Mouse (Mus musculus) midbrain, embryonic 12.5 days (tissue): ENCODE data around the gene Spns3. TPM values are rescaled to one million over a fixed set of nuclear protein-coding genes. Genes with fewer than 3 reads are reported as not detected.

Source experiments
- ATAC-seq: fragments of 200-750 bp; cut with Nextera tagmentation; 2 replicates; pipeline ENCODE4 v1.8.0; 2017; ENCODE audit warnings: low read depth, moderate TSS enrichment, moderate library complexity; ENCODE audit not compliant: low FRiP score
- H3K27ac ChIP-seq: fragments of 300-500 bp; sonication (generic); replicated peaks from 2 replicates; pipeline ENCODE4 v1.5.1; 2016; ENCODE audit warnings: mild to moderate bottlenecking
- H3K27me3 ChIP-seq: fragments of 300-500 bp; sonication (generic); 2 replicates; pipeline ENCODE4 v1.6.1; 2016; ENCODE audit warnings: mild to moderate bottlenecking
- H3K36me3 ChIP-seq: fragments of 300-500 bp; sonication (generic); 2 replicates; pipeline ENCODE4 v1.6.1; 2016
- H3K4me1 ChIP-seq: fragments of 300-500 bp; sonication (generic); 2 replicates; pipeline ENCODE4 v1.6.1; 2016
- H3K4me2 ChIP-seq: fragments of 300-500 bp; sonication (generic); replicated peaks from 2 replicates; pipeline ENCODE4 v1.6.1; 2016; ENCODE audit warnings: mild to moderate bottlenecking, moderate library complexity
- H3K4me3 ChIP-seq: fragments of 300-500 bp; sonication (generic); 2 replicates; pipeline ENCODE4 v1.5.1; 2016; ENCODE audit warnings: mild to moderate bottlenecking
- H3K9ac ChIP-seq: fragments of 300-500 bp; sonication (generic); replicated peaks from 2 replicates; pipeline ENCODE4 v1.6.1; 2016; ENCODE audit warnings: mild to moderate bottlenecking, moderate library complexity
- H3K9me3 ChIP-seq: fragments of 300-500 bp; sonication (generic); 2 replicates; pipeline ENCODE4 v1.6.1; 2016; ENCODE audit warnings: mild to moderate bottlenecking
- WGBS: fragments of 180-500 bp; shearing (Covaris S2); methylation state at CpG from one replicate; pipeline ENCODE4 v1.1.7; 2016; 5-methylcytosine and 5-hydroxymethylcytosine counted together
- polyA plus RNA-seq: library from polyadenylated mRNA; unstranded; fragments of >200 nt; fragmentation: Nextera tagmentation; extraction: Ambion mirVana; gene quantifications from 2 replicates; pipeline ENCODE4 v1.2.1, GENCODE M21; 2016

The Spns3 gene
- polyA plus RNA-seq, 1 experiment from 2014 or later: 0.10 TPM

DNA sequence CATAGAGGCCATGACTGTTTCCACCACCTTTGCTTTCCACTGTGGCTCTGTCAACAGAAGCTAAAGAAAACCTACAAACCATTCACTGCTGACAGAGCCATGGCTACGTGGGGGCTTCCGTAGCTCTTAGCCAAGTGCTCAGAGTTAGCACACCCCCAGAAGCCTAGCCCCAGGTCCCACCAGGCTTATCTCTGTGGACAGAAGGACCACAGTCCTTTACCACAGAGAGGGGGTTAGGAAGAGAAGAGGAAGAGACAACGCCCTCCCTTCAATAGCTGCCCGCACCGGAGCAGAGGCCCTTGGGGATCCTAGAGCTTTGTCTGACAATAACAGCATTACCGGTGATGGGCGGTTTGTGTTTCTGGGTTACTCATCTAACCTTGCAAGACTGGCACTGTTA lies 74.9 kb downstream of the Spns3 start:
- H3K27ac ChIP-seq: no peak overlapping the region
- H3K27me3 ChIP-seq: no peaks in the 10 kb centered on the region
- ATAC-seq: no peak
- H3K9ac ChIP-seq: no peak overlapping the region
- WGBS: 77% methylated on average over 7 of the region's 7 CpGs
- no peak overlapping the region for H3K4me3 ChIP-seq
- 0 out of 2 replicates have a peak, but pooled peaks cover 4% of the 10 kb centered on the region for H3K36me3 ChIP-seq
- H3K4me1 ChIP-seq: peaks cover 8% of the 10 kb centered on the region; the same call in 1 of the 2 replicates
- H3K9me3 ChIP-seq: no peaks in the 10 kb centered on the region
- H3K4me2 ChIP-seq: no peak overlapping the region

DNA sequence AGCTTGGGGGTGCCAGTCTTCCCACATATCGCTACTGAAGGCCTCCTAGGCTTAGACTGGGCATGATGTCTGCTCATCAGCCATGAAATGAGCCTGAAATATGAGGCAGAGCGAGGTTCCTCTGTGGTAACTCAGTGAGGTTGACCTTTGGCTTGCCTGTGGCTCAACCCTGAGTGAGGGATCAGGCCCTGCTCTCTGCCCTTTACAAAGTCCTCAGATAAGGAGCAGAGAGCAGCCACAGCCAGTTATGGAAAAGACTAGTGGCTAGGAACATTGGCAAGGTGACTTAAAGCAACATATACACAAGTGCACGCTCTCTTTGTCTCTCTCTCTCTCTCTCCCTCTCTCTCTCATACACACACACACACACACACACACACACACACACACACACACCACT lies 75.4 kb downstream of the Spns3 start:
- WGBS: 73% methylated on average over 3 of the region's 3 CpGs
- ATAC-seq: no peak
- Histone ChIP-seq H3K36me3 (0 out of 2 replicates have a peak, but pooled peaks cover 4% of the 10 kb centered on the region), H3K4me1 (peaks cover 8% of the 10 kb centered on the region; the same call in 1 of the 2 replicates), H3K4me2 (no peak overlapping the region), H3K27me3 (no peaks in the 10 kb centered on the region), H3K9ac (no peak overlapping the region), H3K27ac (no peak overlapping the region), H3K9me3 (no peaks in the 10 kb centered on the region), H3K4me3 (no peak overlapping the region)

DNA sequence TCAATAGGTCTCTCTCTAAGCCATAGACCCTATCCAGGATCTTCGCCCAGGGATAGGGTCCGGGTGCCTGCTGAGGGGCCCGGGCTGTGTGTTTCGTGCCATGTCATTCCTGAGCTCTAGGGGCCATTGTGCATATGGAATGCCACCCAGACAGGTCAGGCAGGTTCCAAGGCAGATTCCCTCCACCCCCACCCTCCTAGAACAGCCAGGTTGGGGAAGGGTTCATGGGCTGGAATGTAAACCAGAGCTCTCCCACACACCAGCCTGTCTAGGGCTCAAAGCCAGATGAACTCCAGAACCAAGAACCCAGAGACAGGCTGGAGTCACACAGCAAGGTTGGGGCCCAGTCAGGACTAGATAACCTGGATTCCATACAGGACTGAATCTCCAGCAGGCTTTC lies 76.8 kb downstream of the Spns3 start:
- no peak for ATAC-seq
- H3K36me3 ChIP-seq: 0 out of 2 replicates have a peak, but pooled peaks cover 4% of the 10 kb centered on the region
- H3K4me1 ChIP-seq: peaks cover 19% of the 10 kb centered on the region
- H3K9me3 ChIP-seq: no peaks in the 10 kb centered on the region
- H3K27me3 ChIP-seq: no peaks in the 10 kb centered on the region
- H3K4me3 ChIP-seq: no peak overlapping the region
- H3K27ac ChIP-seq: no peak overlapping the region
- no peak overlapping the region for H3K4me2 ChIP-seq
- no peak overlapping the region for H3K9ac ChIP-seq
- WGBS: 92% methylated on average over 4 of the region's 4 CpGs

DNA sequence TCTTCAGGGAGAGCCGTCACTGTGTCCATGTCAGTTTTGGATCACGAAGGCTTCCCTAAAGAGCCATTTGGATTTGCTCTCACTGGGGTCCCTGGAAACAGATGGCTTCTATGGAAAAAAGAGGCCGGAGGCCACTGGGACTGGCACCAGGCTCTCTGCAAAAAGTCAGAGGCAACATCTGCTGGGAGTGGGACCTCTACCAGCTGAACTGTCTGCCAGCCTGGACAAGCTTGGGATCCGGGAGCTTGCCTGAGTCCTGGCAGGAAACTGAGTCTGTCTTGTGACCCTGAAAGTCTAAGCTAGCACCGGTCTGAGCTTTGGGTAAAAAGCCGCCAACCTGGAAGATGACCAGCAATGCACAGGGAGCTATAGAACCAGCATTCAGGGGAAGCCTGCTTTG lies 78.9 kb downstream of the Spns3 start:
- Histone ChIP-seq H3K4me3 (no peak overlapping the region), H3K27ac (no peak overlapping the region), H3K36me3 (0 out of 2 replicates have a peak, but pooled peaks cover 4% of the 10 kb centered on the region), H3K4me2 (no peak overlapping the region), H3K9me3 (no peaks in the 10 kb centered on the region), H3K9ac (no peak overlapping the region), H3K4me1 (peaks cover 24% of the 10 kb centered on the region), H3K27me3 (no peaks in the 10 kb centered on the region)
- ATAC-seq: no peak
- WGBS: 86% methylated on average over 6 of the region's 6 CpGs

DNA sequence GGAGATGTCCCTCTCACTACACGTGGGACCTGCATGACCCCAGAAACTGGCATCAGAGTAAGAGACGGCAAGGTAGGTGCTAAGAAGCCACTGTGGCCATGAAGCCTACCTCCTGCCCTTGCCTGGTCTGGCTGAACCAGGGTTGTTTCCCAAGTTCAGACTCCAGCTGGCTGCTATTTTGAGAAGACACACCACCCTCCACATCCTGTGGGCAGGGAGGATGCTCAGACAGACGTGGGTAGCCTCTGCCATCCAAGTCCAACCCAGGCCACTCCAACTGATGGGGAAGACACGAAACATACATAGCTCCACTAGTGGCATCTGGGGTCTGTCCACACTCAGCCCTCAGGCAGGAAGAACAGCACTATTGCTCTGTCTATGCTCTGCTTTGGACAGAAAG lies 80.3 kb downstream of the Spns3 start:
- Histone ChIP-seq H3K9ac (no peak overlapping the region), H3K4me1 (peaks cover 33% of the 10 kb centered on the region), H3K27me3 (no peaks in the 10 kb centered on the region), H3K9me3 (no peaks in the 10 kb centered on the region), H3K36me3 (0 out of 2 replicates have a peak, but pooled peaks cover 4% of the 10 kb centered on the region), H3K4me3 (no peak overlapping the region), H3K4me2 (no peak overlapping the region), H3K27ac (no peak overlapping the region)
- 71% methylated on average over 4 of the region's 4 CpGs for WGBS
- no peak for ATAC-seq

DNA sequence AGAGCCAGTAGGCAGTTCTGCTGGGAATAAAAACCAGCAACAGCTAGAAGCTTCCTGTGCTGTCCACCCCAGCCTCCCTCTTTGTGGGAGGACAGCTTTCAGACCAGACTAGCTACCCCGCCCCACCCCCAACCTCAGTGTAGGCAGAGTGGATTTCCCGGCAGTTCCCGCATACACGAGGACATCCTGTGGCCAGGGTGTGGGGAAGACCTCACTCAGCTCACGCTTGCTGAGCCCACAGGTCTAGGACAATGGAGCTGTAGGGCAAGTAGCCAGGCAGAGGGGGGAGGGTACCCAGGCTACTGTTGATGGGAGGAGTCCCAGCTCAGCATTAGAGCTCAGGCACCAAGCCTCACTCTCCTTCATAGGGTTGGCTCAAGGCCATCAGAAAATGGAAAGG lies 81.1 kb downstream of the Spns3 start:
- Histone ChIP-seq H3K27ac (no peak overlapping the region), H3K36me3 (0 out of 2 replicates have a peak, but pooled peaks cover 4% of the 10 kb centered on the region), H3K4me3 (no peak overlapping the region), H3K27me3 (no peaks in the 10 kb centered on the region), H3K4me2 (no peak overlapping the region), H3K4me1 (peaks cover 37% of the 10 kb centered on the region), H3K9ac (no peak overlapping the region), H3K9me3 (no peaks in the 10 kb centered on the region)
- 28% methylated on average over 5 of the region's 5 CpGs for WGBS
- ATAC-seq: 0 out of 2 replicates have a peak, but pooled peaks have one; percentile 34

DNA sequence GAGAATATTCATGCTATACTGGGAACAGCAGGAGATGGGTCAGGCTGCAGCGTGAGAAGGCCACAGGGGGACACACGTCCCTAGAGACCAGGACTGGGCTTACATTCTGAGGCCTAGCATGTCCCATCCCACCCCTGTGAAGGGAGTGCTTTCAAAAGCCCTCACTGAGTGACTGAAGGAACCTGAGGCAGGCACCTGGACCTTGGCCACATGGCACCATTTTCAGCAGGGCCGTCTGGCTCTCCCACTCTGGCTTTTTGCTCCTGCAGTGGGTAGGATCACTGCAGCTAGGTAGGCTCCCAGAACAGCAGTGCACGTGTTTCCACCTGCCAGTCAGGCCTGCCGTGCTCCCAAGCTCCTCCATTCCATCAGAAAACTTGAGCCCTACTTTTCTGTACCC lies 81.8 kb downstream of the Spns3 start:
- Histone ChIP-seq H3K27me3 (no peaks in the 10 kb centered on the region), H3K9me3 (no peaks in the 10 kb centered on the region), H3K4me1 (peaks cover 37% of the 10 kb centered on the region), H3K36me3 (0 out of 2 replicates have a peak, but pooled peaks cover under 1% of the 10 kb centered on the region), H3K27ac (no peak overlapping the region), H3K9ac (no peak overlapping the region), H3K4me2 (no peak overlapping the region), H3K4me3 (no peak overlapping the region)
- ATAC-seq: no peak
- WGBS: 77% methylated on average over 5 of the region's 5 CpGs

DNA sequence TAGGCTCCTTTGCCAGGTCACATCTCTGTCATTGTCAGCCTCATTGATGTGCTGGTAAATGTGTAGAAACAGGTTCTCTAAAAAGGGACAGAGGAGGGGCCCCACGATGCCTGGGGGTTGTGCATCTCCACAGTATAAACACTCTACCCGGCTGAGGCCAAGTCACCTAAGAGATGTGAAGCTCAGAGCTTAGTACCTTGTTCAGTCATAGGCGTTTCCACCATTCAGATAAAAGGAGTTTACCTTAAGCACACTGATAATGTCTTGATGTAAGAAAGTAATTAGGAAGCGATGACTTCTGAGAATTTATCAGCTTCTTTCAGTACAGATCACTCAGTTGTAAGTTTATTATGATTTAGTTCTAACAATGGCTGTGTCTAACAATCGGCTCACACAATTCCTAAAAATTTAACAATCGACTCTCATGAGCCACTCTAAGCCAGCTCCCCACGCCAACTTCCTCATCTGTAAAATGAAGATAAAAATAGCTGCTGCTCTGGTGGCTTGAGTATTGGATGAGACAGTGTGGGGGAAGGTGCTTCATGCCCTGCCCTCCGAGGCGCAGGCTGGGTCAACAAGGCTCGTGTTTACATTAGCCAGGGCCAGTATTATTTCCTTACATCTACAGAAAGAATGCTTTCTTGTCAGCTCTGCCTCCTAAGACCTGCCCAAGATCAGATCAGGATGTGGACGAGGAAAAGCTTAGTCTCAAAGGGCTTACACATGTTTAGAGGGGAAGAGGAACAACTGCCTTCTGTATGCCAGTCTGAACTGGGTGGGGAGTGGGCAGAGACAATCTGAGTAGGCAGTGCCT lies 83.4 kb downstream of the Spns3 start:
- WGBS: 62% methylated on average over 11 of the region's 11 CpGs
- no peak overlapping the region for H3K9ac ChIP-seq
- H3K27me3 ChIP-seq: no peaks in the 10 kb centered on the region
- peaks cover 37% of the 10 kb centered on the region for H3K4me1 ChIP-seq
- H3K9me3 ChIP-seq: no peaks in the 10 kb centered on the region
- H3K4me3 ChIP-seq: no peak overlapping the region
- H3K36me3 ChIP-seq: 0 out of 2 replicates have a peak, but pooled peaks cover 4% of the 10 kb centered on the region
- ATAC-seq: no peak
- no peak overlapping the region for H3K4me2 ChIP-seq
- peak overlapping the region; percentile 54; the same call in 1 of the 2 replicates for H3K27ac ChIP-seq

DNA sequence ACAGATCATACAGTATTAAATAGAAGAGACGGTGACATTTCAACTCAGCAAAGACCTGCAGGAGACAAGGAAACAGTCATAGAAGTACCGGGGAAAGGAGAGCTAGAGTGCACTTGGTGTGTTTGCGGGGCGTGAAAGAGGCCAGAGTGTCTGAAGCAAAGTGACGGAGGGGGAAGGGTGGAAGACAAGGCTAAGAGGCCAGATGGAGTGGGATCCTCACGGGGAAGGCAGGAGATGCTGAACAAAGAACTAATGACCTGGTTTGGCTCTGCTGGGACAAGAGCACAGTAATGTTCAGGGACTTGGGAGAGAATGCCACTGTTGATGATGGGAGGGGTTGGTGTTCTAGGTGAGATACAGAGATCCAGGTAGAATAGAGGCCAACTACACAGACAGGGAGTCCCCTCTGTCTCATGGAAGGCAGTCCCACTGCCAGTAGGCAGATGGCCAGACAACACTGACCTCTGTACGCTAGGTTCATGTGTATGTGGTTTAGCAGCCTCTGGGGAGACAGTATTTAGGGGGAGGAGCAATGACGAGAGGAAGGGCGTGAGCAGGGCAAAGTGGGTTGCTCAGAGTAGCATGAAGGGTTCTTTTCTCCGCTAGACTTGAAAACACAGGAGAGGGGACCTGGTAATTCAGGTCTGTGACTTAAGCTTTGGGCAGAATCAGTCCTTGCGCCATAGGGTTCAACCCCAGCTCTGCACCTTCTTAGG lies 84.2 kb downstream of the Spns3 start:
- Histone ChIP-seq H3K9ac (no peak overlapping the region), H3K27ac (no peak overlapping the region), H3K4me2 (no peak overlapping the region), H3K4me1 (peaks cover 37% of the 10 kb centered on the region), H3K36me3 (0 out of 2 replicates have a peak, but pooled peaks cover 4% of the 10 kb centered on the region), H3K9me3 (no peaks in the 10 kb centered on the region), H3K4me3 (no peak overlapping the region), H3K27me3 (no peaks in the 10 kb centered on the region)
- ATAC-seq: no peak
- 69% methylated on average over 11 of the region's 11 CpGs for WGBS

DNA sequence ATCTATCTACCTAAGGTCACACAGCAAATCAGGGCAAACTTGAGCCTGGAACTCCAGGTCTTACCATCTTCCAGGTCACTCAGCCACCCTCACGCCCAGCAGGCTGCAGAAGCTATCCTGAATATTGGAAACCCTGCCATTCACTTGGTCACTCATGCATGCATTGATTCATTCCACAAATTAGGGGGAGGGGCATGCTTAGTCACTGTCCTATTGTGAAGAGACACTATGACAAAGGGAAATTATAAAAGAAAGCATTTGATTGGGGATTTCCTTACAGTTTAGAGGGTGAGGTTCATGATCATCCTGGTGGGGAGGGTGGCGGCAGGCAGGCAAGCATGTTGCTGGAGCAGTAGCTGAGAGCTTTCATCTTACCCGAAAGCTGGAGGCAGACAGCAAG lies 85.5 kb downstream of the Spns3 start:
- Histone ChIP-seq H3K27me3 (no peaks in the 10 kb centered on the region), H3K4me1 (peaks cover 36% of the 10 kb centered on the region), H3K9ac (no peak overlapping the region), H3K9me3 (no peaks in the 10 kb centered on the region), H3K27ac (no peak overlapping the region), H3K36me3 (0 out of 2 replicates have a peak, but pooled peaks cover 4% of the 10 kb centered on the region), H3K4me2 (no peak overlapping the region), H3K4me3 (no peak overlapping the region)
- ATAC-seq: no peak
- 49% methylated on average over 3 of the region's 3 CpGs for WGBS

DNA sequence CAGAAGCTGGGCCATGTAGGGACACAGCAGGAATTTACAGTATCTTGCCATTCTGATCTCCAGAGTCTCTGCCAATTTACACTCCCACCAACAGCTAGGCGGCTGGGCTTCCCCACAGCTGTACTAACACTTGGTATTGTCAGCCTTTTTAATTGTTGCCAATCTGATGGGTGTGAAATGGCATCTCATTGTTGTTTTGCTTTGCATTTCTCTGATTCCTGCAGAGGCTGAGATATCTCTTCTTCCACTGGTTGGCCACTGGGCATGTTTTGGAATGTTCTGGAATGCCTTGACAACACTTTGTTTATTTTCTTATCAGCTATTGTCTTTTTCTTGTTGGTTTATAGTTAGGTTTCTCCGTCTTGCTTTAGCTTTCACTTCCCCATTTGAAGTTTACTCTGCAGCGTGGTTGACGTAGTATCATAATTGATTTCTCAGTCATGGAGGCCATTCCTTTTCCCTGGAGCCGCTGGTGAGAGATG lies 88.8 kb downstream of the Spns3 start:
- Histone ChIP-seq H3K9ac (no peak overlapping the region), H3K9me3 (no peaks in the 10 kb centered on the region), H3K4me2 (no peak overlapping the region), H3K4me3 (no peak overlapping the region), H3K27ac (0 out of 2 replicates have a peak overlapping the region, but pooled peaks have one; percentile 15), H3K4me1 (0 out of 2 replicates have a peak, but pooled peaks cover 14% of the 10 kb centered on the region), H3K27me3 (no peaks in the 10 kb centered on the region; the same call in 1 of the 2 replicates), H3K36me3 (0 out of 2 replicates have a peak, but pooled peaks cover 6% of the 10 kb centered on the region)
- 65% methylated on average over 5 of the region's 5 CpGs for WGBS
- no peak for ATAC-seq

DNA sequence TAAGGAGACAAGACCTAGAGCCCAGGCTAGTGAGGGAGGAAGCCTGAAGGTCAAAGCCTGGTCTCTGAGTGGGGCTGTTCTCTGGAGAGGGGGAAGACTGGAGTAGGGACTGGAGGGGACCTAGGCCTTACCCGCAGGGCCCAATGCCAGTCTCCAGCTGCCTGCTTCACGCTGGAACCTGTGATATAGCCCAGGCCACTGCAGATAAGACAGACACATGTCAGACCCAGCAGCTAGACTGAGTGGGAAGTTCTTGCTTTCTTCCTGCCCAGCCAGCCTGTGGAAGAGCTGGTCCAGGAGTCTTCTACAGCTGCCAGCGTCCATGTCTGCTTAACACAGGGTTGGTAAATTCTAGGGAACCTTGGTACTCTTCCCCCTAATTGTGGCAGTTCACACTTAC lies 91.8 kb downstream of the Spns3 start:
- no peak for ATAC-seq
- Histone ChIP-seq H3K9ac (no peak overlapping the region), H3K27ac (no peak overlapping the region), H3K36me3 (0 out of 2 replicates have a peak, but pooled peaks cover 12% of the 10 kb centered on the region), H3K4me2 (no peak overlapping the region), H3K9me3 (no peaks in the 10 kb centered on the region), H3K4me3 (no peak overlapping the region), H3K27me3 (no peaks in the 10 kb centered on the region; the same call in 1 of the 2 replicates), H3K4me1 (peaks cover 9% of the 10 kb centered on the region)
- WGBS: 86% methylated on average over 3 of the region's 3 CpGs
